Mouse (Mus musculus): ENCODE results near the gene Rcc1l.

DNA sequence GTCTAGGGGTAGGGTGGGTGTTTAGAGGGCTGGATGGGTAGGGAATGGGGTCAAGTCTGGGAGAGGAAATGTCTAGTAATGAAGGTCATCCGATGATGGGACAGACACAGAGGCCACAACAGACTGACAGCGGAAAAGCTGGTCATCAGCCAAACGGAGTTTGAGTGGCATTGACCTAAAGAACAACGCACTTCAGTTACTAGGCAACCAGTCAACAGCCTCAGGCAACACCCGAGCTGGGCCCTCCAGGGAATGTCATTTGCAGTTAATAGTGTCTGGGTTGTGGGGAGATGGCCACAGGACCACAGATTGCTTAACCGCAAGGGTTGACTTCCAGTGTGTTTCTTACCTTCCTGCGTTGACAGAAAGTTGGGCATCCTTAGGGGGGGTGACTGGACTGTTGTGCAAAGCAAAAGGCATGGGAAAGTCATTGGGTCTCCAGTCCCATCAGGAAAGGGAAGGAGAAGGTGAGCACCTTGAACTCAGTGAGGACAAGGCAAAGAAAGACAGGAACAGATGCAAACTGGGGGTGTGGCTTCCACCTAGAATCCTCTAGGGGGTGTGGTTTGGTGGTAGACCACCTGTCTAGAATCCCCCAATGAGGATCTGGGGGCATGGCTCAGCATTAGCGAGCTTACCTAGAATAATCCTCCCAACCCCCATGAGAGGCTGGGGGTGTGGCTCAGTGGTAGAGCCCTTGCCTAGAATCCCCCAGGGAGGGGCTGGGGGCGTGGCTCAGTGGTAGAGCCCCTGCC is 55.3 kb downstream of the Rcc1l start:
- TF ChIP-seq MAFK (IDR thresholded peaks at IDR 0.05; ENCODE audit: insufficient read depth, low read depth, low read length) (no peak), HCFC1 (IDR thresholded peaks at IDR 0.05; ENCODE audit: borderline replicate concordance, insufficient read depth, low read length) (no peak)
